Mouse (Mus musculus) ES-E14 (cell line): ENCODE data around the gene Cnot3.
"Not testable (repeated sequence)": the region's sequence is repeated elsewhere in the genome, so short reads cannot be mapped to it uniquely, and the experiment has no call there.

Experiments used
- HCFC1 ChIP-seq: IDR thresholded peaks from 2 replicates; pipeline ENCODE4 v1.6.1; 2012; ENCODE audit warnings: low read length, inconsistent platforms, borderline replicate concordance; ENCODE audit not compliant: insufficient read depth
- MAFK ChIP-seq: IDR thresholded peaks from 2 replicates; pipeline ENCODE4 v1.6.1; 2014; ENCODE audit warnings: mild to moderate bottlenecking, low read depth, low read length, inconsistent platforms; ENCODE audit not compliant: insufficient read depth
- ZC3H11A ChIP-seq: IDR thresholded peaks from 2 replicates; pipeline ENCODE4 v1.6.1; 2012; ENCODE audit warnings: low read depth, mild to moderate bottlenecking, inconsistent platforms, low read length, borderline replicate concordance
- ZNF384 ChIP-seq: IDR thresholded peaks from 2 replicates; pipeline ENCODE4 v1.6.1; 2012; ENCODE audit warnings: low read depth, low read length, inconsistent platforms

GRCm38 (mm10) chr7:3597755-3598154 is 47.3 kb upstream of the Cnot3 start:
- TF ChIP-seq ZC3H11A, ZNF384, HCFC1, MAFK: not testable (repeated sequence)
